Mouse (Mus musculus): Measurements from ENCODE around the gene Gm4981. TPM values are rescaled to one million over a fixed set of nuclear protein-coding genes. Genes with fewer than 3 reads are reported as not detected.

The Gm4981 gene
- total and polyA plus RNA-seq, 2 experiments from 2014 or later, result not detected

- Histone ChIP-seq H3K9ac (replicated peaks; ENCODE audit: low read depth, low read length) (no peak overlapping the region), H3K4me1 (ENCODE audit: control insufficient read depth, insufficient read depth) (no peaks in the 10 kb centered on the region), H3K27ac (ENCODE audit: low read depth) (no peak overlapping the region), H3K36me3 (replicated peaks; ENCODE audit: control insufficient read depth, insufficient read depth, low read length) (no peaks in the 10 kb centered on the region), H3K9me3 (replicated peaks; ENCODE audit: control insufficient read depth, low read length) (no peaks in the 10 kb centered on the region), H3K4me3 (ENCODE audit: low read depth, low read length) (no peak overlapping the region), H3K27me3 (ENCODE audit: control insufficient read depth, insufficient read depth, low read length) (no peaks in the 10 kb centered on the region), H3K4me2 (ENCODE audit: low read depth, low read length) (no peak overlapping the region)
- WGBS, result 35% methylated on average over 1 of the region's 1 CpGs
- DNase-seq (ENCODE audit: low spot score) (no peak), ATAC-seq (ENCODE audit: insufficient read depth, low read depth) (0 out of 2 replicates have a peak, but pooled peaks have one; percentile 11)
- TF ChIP-seq EP300 (IDR thresholded peaks at IDR 0.05; ENCODE audit: low read depth) (no peak), CTCF (IDR thresholded peaks at IDR 0.05; ENCODE audit: low read depth) (no peak)
These were observed 30.5 kb downstream of the Gm4981 start for GRCm38 (mm10) chr10:58205986-58206385.

Other genes starting within 250 kb of the Gm4981 start
- gene AW822073, start 11.8 kb downstream of the Gm4981 start, total RNA-seq (2014; rRNA removed; ENCODE audit: low replicate concordance), result not detected in 2 replicates
- not detected in 2 replicates for gene AW822073, start 11.8 kb downstream of the Gm4981 start, polyA plus RNA-seq (2015; fragmentation: Nextera tagmentation; extraction: Ambion mirVana)
- not detected in 2 replicates for gene Duxf3, start 4.0 kb downstream of the Gm4981 start, total RNA-seq (2014; rRNA removed; ENCODE audit: low replicate concordance)
- gene Duxf3, start 4.0 kb downstream of the Gm4981 start, polyA plus RNA-seq (2015; fragmentation: Nextera tagmentation; extraction: Ambion mirVana), result not detected in 2 replicates
- gene Gcc2, start 18.8 kb upstream of the Gm4981 start, total RNA-seq (2014; rRNA removed; ENCODE audit: low replicate concordance), result 11.4 and 16.6 TPM in 2 replicates
- gene Gcc2, start 18.8 kb upstream of the Gm4981 start, polyA plus RNA-seq (2015; fragmentation: Nextera tagmentation; extraction: Ambion mirVana), result 33.9 and 37.3 TPM in 2 replicates
- gene Lims1, start 86.8 kb upstream of the Gm4981 start, total RNA-seq (2014; rRNA removed; ENCODE audit: low replicate concordance), result 177 and 193 TPM in 2 replicates
- 211 and 232 TPM in 2 replicates for gene Lims1, start 86.8 kb upstream of the Gm4981 start, polyA plus RNA-seq (2015; fragmentation: Nextera tagmentation; extraction: Ambion mirVana)
- gene Ranbp2, start 210.2 kb upstream of the Gm4981 start, total RNA-seq (2014; rRNA removed; ENCODE audit: low replicate concordance), result 31.8 and 32.9 TPM in 2 replicates
- gene Ranbp2, start 210.2 kb upstream of the Gm4981 start, polyA plus RNA-seq (2015; fragmentation: Nextera tagmentation; extraction: Ambion mirVana), result 7.9 and 8.8 TPM in 2 replicates